Mouse (Mus musculus): ENCODE data around the gene Gpc3. TPM values are rescaled to one million over a fixed set of nuclear protein-coding genes. Genes with fewer than 3 reads are reported as not detected.

Gene Gpc3
- polyA plus RNA-seq, 1 experiment: 1.0 TPM

GRCm38 (mm10) chrX:52612806-52613205, 944 bp downstream of the Gpc3 start:
- Histone ChIP-seq H3K4me3 (ENCODE audit: control insufficient read depth, low read depth, low read length) (peak overlapping the region; percentile 13), H3K27me3 (ENCODE audit: control insufficient read depth, insufficient read depth, low read length) (no peaks in the 10 kb centered on the region), H3K36me3 (ENCODE audit: control insufficient read depth, insufficient read depth, low read length) (no peaks in the 10 kb centered on the region), H3K27ac (ENCODE audit: control insufficient read depth, insufficient read depth, low read depth, low read length) (no peak overlapping the region), H3K4me1 (ENCODE audit: control insufficient read depth, insufficient read depth, low read length) (no peaks in the 10 kb centered on the region; the same call in 1 of the 2 replicates)
- no peak for TF ChIP-seq POLR2A (IDR thresholded peaks at IDR 0.05; ENCODE audit: control insufficient read depth, low read depth, low read length)
- TF ChIP-seq CTCF (IDR thresholded peaks at IDR 0.05; ENCODE audit: control insufficient read depth, insufficient read depth, insufficient replicate concordance, low read depth, low read length): no peak

GRCm38 (mm10) chrX:52611987-52612670, 1.6 kb downstream of the Gpc3 start:
- no peaks in the 10 kb centered on the region for H3K27me3 ChIP-seq (ENCODE audit: control insufficient read depth, insufficient read depth, low read length)
- no peaks in the 10 kb centered on the region; the same call in 1 of the 2 replicates for H3K4me1 ChIP-seq (ENCODE audit: control insufficient read depth, insufficient read depth, low read length)

GRCm38 (mm10) chrX:52611541-52611940, 2.2 kb downstream of the Gpc3 start:
- H3K4me1 ChIP-seq (ENCODE audit: control insufficient read depth, insufficient read depth, low read length): no peaks in the 10 kb centered on the region; the same call in 1 of the 2 replicates
- no peaks in the 10 kb centered on the region for H3K27me3 ChIP-seq (ENCODE audit: control insufficient read depth, insufficient read depth, low read length)
- H3K36me3 ChIP-seq (ENCODE audit: control insufficient read depth, insufficient read depth, low read length): no peaks in the 10 kb centered on the region
- TF ChIP-seq CTCF (IDR thresholded peaks at IDR 0.05; ENCODE audit: control insufficient read depth, insufficient read depth, insufficient replicate concordance, low read depth, low read length): no peak
- no peak overlapping the region for H3K4me3 ChIP-seq (ENCODE audit: control insufficient read depth, low read depth, low read length)
- no peak overlapping the region for H3K27ac ChIP-seq (ENCODE audit: control insufficient read depth, insufficient read depth, low read depth, low read length)

More at GRCm38 (mm10) chrX:52611987-52612670, 1.6 kb downstream of the Gpc3 start:
- Histone ChIP-seq H3K4me3 (ENCODE audit: control insufficient read depth, low read depth, low read length) (peak overlapping the region; percentile 19; the same call in 1 of the 2 replicates), H3K36me3 (ENCODE audit: control insufficient read depth, insufficient read depth, low read length) (no peaks in the 10 kb centered on the region), H3K27ac (ENCODE audit: control insufficient read depth, insufficient read depth, low read depth, low read length) (no peak overlapping the region)
- TF ChIP-seq POLR2A (IDR thresholded peaks at IDR 0.05; ENCODE audit: control insufficient read depth, low read depth, low read length) (no peak), CTCF (IDR thresholded peaks at IDR 0.05; ENCODE audit: control insufficient read depth, insufficient read depth, insufficient replicate concordance, low read depth, low read length) (no peak)

GRCm38 (mm10) chrX:52603143-52603542, 10.6 kb downstream of the Gpc3 start:
- Histone ChIP-seq H3K36me3 (ENCODE audit: control insufficient read depth, insufficient read depth, low read length) (no peaks in the 10 kb centered on the region), H3K4me3 (ENCODE audit: control insufficient read depth, low read depth, low read length) (no peak overlapping the region), H3K27ac (ENCODE audit: control insufficient read depth, insufficient read depth, low read depth, low read length) (no peak overlapping the region), H3K27me3 (ENCODE audit: control insufficient read depth, insufficient read depth, low read length) (no peaks in the 10 kb centered on the region), H3K4me1 (ENCODE audit: control insufficient read depth, insufficient read depth, low read length) (no peaks in the 10 kb centered on the region)
- TF ChIP-seq CTCF (IDR thresholded peaks at IDR 0.05; ENCODE audit: control insufficient read depth, insufficient read depth, insufficient replicate concordance, low read depth, low read length): no peak
- TF ChIP-seq POLR2A (IDR thresholded peaks at IDR 0.05; ENCODE audit: control insufficient read depth, low read depth, low read length): no peak

GRCm38 (mm10) chrX:52599246-52599645, 14.5 kb downstream of the Gpc3 start:
- H3K27ac ChIP-seq (ENCODE audit: control insufficient read depth, insufficient read depth, low read depth, low read length): no peak overlapping the region
- no peaks in the 10 kb centered on the region for H3K36me3 ChIP-seq (ENCODE audit: control insufficient read depth, insufficient read depth, low read length)
- H3K27me3 ChIP-seq (ENCODE audit: control insufficient read depth, insufficient read depth, low read length): no peaks in the 10 kb centered on the region
- no peak overlapping the region for H3K4me3 ChIP-seq (ENCODE audit: control insufficient read depth, low read depth, low read length)
- no peaks in the 10 kb centered on the region for H3K4me1 ChIP-seq (ENCODE audit: control insufficient read depth, insufficient read depth, low read length)
- TF ChIP-seq CTCF (IDR thresholded peaks at IDR 0.05; ENCODE audit: control insufficient read depth, insufficient read depth, insufficient replicate concordance, low read depth, low read length) (no peak), POLR2A (IDR thresholded peaks at IDR 0.05; ENCODE audit: control insufficient read depth, low read depth, low read length) (no peak)

- no peak for TF ChIP-seq POLR2A (IDR thresholded peaks at IDR 0.05; ENCODE audit: control insufficient read depth, low read depth, low read length)
- no peak for TF ChIP-seq CTCF (IDR thresholded peaks at IDR 0.05; ENCODE audit: control insufficient read depth, insufficient read depth, insufficient replicate concordance, low read depth, low read length)
- Histone ChIP-seq H3K27me3 (ENCODE audit: control insufficient read depth, insufficient read depth, low read length) (no peaks in the 10 kb centered on the region), H3K36me3 (ENCODE audit: control insufficient read depth, insufficient read depth, low read length) (no peaks in the 10 kb centered on the region), H3K4me3 (ENCODE audit: control insufficient read depth, low read depth, low read length) (no peak overlapping the region), H3K4me1 (ENCODE audit: control insufficient read depth, insufficient read depth, low read length) (no peaks in the 10 kb centered on the region), H3K27ac (ENCODE audit: control insufficient read depth, insufficient read depth, low read depth, low read length) (no peak overlapping the region)
These were observed 26.1 kb downstream of the Gpc3 start for GRCm38 (mm10) chrX:52587671-52588070.

GRCm38 (mm10) chrX:52559995-52560394, 53.8 kb downstream of the Gpc3 start:
- Histone ChIP-seq H3K36me3 (ENCODE audit: control insufficient read depth, insufficient read depth, low read length) (no peaks in the 10 kb centered on the region), H3K27me3 (ENCODE audit: control insufficient read depth, insufficient read depth, low read length) (no peaks in the 10 kb centered on the region), H3K27ac (ENCODE audit: control insufficient read depth, insufficient read depth, low read depth, low read length) (no peak overlapping the region), H3K4me1 (ENCODE audit: control insufficient read depth, insufficient read depth, low read length) (no peaks in the 10 kb centered on the region), H3K4me3 (ENCODE audit: control insufficient read depth, low read depth, low read length) (no peak overlapping the region)
- TF ChIP-seq POLR2A (IDR thresholded peaks at IDR 0.05; ENCODE audit: control insufficient read depth, low read depth, low read length) (no peak), CTCF (IDR thresholded peaks at IDR 0.05; ENCODE audit: control insufficient read depth, insufficient read depth, insufficient replicate concordance, low read depth, low read length) (no peak)

All from testis, adult 2 months (tissue).